Mouse (Mus musculus) limb, embryonic 14.5 days (tissue): ENCODE measurements around the gene Nap1l4. TPM values are rescaled to one million over a fixed set of nuclear protein-coding genes. Genes with fewer than 3 reads are reported as not detected.

Experiments
- ATAC-seq: fragments of 200-750 bp; cut with Nextera tagmentation; 2 replicates; pipeline ENCODE4 v1.8.0; 2017; ENCODE audit warnings: low read depth, moderate number of reproducible peaks, moderate TSS enrichment; ENCODE audit not compliant: low FRiP score
- DNase-seq: peaks from one replicate; pipeline ENCODE4 v3.0.0-alpha.2; 2015; ENCODE audit warnings: low spot score
- H3K27ac ChIP-seq: fragments of 300-500 bp; sonication (generic); replicated peaks from 2 replicates; pipeline ENCODE4 v1.5.1; 2014; ENCODE audit warnings: low read depth, mild to moderate bottlenecking, low read length, moderate library complexity, mixed read lengths
- H3K27me3 ChIP-seq: fragments of 300-500 bp; sonication (generic); 2 replicates; pipeline ENCODE4 v1.6.1; 2014; ENCODE audit warnings: low read length, mixed read lengths; ENCODE audit not compliant: control insufficient read depth, insufficient read depth
- H3K36me3 ChIP-seq: fragments of 300-500 bp; sonication (generic); 2 replicates; pipeline ENCODE4 v1.6.1; 2014; ENCODE audit warnings: mild to moderate bottlenecking, low read length, moderate library complexity, mixed read lengths; ENCODE audit not compliant: control insufficient read depth, insufficient read depth
- H3K4me1 ChIP-seq: fragments of 300-500 bp; sonication (generic); 2 replicates; pipeline ENCODE4 v1.6.1; 2014; ENCODE audit warnings: antibody characterized with exemption, low read length, mixed read lengths; ENCODE audit not compliant: control insufficient read depth, insufficient read depth
- H3K4me2 ChIP-seq: fragments of 300-500 bp; sonication (generic); replicated peaks from 2 replicates; pipeline ENCODE4 v1.6.1; 2014; ENCODE audit warnings: low read depth, mild to moderate bottlenecking, low read length, moderate library complexity; ENCODE audit not compliant: severe bottlenecking
- H3K4me3 ChIP-seq: fragments of 300-500 bp; sonication (generic); replicated peaks from 2 replicates; pipeline ENCODE4 v1.5.1; 2014; ENCODE audit warnings: low read length
- H3K9ac ChIP-seq: fragments of 300-500 bp; sonication (generic); 2 replicates; pipeline ENCODE4 v1.6.1; 2014; ENCODE audit warnings: mild to moderate bottlenecking, low read depth, low read length, moderate library complexity; ENCODE audit not compliant: severe bottlenecking
- H3K9me3 ChIP-seq: fragments of 300-500 bp; sonication (generic); 2 replicates; pipeline ENCODE4 v1.6.1; 2016; ENCODE audit warnings: low read length; ENCODE audit not compliant: control insufficient read depth
- POLR2A ChIP-seq: fragments of 200-500 bp; IDR thresholded peaks from 2 replicates; pipeline ENCODE4 v1.8.0; 2012; ENCODE audit warnings: inconsistent platforms, mild to moderate bottlenecking, moderate library complexity, borderline replicate concordance; ENCODE audit not compliant: insufficient read depth, insufficient read length; ENCODE audit errors: extremely low read depth
- WGBS: fragments of 180-500 bp; shearing (Covaris S2); extraction: QIAGEN DNeasy Blood & Tissue Kit; methylation state at CpG from one replicate; pipeline ENCODE4 v1.1.7; 2014; 5-methylcytosine and 5-hydroxymethylcytosine counted together
- polyA plus RNA-seq, 2 experiments: library from polyadenylated mRNA; depleted of rRNA in 1 of 2; stranded (reverse) in 1 of 2; unstranded in 1 of 2; fragments of >200 nt; fragmentation: Nextera tagmentation in 1 of 2; extraction: Ambion mirVana in 1 of 2; gene quantifications; 2 replicates each; pipeline versions ENCODE4 v1.2.1 to v1.2.3; 2012 to 2014

The Nap1l4 gene
- polyA plus RNA-seq, 2 experiments = 116 to 192 TPM

- Histone ChIP-seq H3K27ac (no peak overlapping the region), H3K4me2 (no peak overlapping the region), H3K4me1 (no peaks in the 10 kb centered on the region), H3K9ac (no peak overlapping the region), H3K36me3 (no peaks in the 10 kb centered on the region), H3K9me3 (no peaks in the 10 kb centered on the region), H3K4me3 (no peak overlapping the region), H3K27me3 (no peaks in the 10 kb centered on the region)
- WGBS = 28% methylated on average over 13 of the region's 13 CpGs
- ATAC-seq (no peak), DNase-seq (peak; percentile 50)
- TF ChIP-seq POLR2A = no peak
Observed at GRCm38 (mm10) chr7:143480498-143480897, 68.4 kb downstream of the Nap1l4 start.

DNA sequence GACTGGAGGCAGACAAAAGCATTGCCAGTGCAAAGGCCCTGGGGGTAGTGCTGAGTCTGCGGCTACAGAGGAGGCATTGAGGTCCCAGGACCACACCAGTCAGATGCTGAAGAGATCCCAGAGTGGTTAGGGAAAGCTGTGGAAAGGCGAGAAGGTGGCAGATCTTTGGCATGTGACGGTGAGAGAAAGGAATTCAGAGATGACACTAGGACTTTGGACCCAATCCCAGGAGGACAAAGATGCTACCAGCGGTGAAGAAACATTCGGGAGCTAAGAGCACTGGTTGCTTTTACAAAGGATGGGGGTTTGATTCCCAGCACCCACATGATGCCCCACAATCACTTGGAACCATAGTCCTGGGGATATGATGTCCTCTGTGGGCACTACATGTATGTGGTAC is 71.1 kb downstream of the Nap1l4 start:
- no peak overlapping the region for H3K4me3 ChIP-seq
- H3K4me2 ChIP-seq = no peak overlapping the region
- no peak overlapping the region for H3K9ac ChIP-seq
- H3K36me3 ChIP-seq = no peaks in the 10 kb centered on the region
- H3K4me1 ChIP-seq = no peaks in the 10 kb centered on the region
- no peak for TF ChIP-seq POLR2A
- ATAC-seq = no peak
- 85% methylated on average over 5 of the region's 5 CpGs for WGBS
- DNase-seq = no peak
- no peak overlapping the region for H3K27ac ChIP-seq
- H3K27me3 ChIP-seq = no peaks in the 10 kb centered on the region
- no peaks in the 10 kb centered on the region for H3K9me3 ChIP-seq

DNA sequence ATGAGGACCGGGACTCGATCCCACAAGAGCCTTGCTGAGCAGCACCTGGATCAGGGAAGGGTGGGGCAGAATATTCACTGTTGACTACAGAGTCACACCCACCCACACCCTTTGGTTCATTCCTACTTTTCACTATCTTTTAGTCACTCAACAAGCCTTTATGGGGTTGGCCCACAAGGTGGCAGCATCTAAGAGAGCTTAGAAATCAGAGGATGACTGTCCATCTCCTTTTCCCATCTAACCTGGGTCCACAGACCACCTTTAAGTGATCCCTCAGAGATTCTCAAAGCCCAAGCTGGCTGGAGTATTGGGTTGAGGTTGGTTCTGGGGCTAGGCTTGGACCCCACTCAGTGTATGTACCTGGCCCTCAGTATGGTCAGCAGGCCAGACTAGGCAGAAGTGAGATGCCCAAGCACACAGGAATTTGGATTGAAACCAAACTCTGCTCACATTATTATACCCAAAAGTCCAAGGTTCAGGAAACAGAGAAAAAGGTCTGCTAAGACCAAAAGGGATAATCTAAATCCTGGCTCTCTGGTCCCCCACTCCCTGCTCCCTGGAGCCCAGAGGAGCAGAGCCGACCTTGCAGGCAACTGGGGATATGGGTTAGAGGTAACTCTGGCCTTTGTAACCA is 72.1 kb downstream of the Nap1l4 start:
- no peak for TF ChIP-seq POLR2A
- no peaks in the 10 kb centered on the region for H3K4me1 ChIP-seq
- no peak overlapping the region for H3K27ac ChIP-seq
- WGBS = 81% methylated on average over 3 of the region's 3 CpGs
- ATAC-seq = no peak
- H3K4me2 ChIP-seq = no peak overlapping the region
- H3K36me3 ChIP-seq = no peaks in the 10 kb centered on the region
- H3K9me3 ChIP-seq = no peaks in the 10 kb centered on the region
- no peak overlapping the region for H3K4me3 ChIP-seq
- no peak for DNase-seq
- no peak overlapping the region for H3K9ac ChIP-seq
- H3K27me3 ChIP-seq = no peaks in the 10 kb centered on the region

GRCm38 (mm10) chr7:143475876-143476275 is 73.0 kb downstream of the Nap1l4 start:
- ATAC-seq (no peak), DNase-seq (no peak)
- H3K4me2 ChIP-seq = no peak overlapping the region
- H3K27ac ChIP-seq = no peak overlapping the region
- H3K36me3 ChIP-seq = no peaks in the 10 kb centered on the region
- no peaks in the 10 kb centered on the region for H3K9me3 ChIP-seq
- no peaks in the 10 kb centered on the region for H3K27me3 ChIP-seq
- no peaks in the 10 kb centered on the region for H3K4me1 ChIP-seq
- H3K4me3 ChIP-seq = no peak overlapping the region
- no peak for TF ChIP-seq POLR2A
- WGBS = 73% methylated on average over 10 of the region's 11 CpGs
- H3K9ac ChIP-seq = no peak overlapping the region

DNA sequence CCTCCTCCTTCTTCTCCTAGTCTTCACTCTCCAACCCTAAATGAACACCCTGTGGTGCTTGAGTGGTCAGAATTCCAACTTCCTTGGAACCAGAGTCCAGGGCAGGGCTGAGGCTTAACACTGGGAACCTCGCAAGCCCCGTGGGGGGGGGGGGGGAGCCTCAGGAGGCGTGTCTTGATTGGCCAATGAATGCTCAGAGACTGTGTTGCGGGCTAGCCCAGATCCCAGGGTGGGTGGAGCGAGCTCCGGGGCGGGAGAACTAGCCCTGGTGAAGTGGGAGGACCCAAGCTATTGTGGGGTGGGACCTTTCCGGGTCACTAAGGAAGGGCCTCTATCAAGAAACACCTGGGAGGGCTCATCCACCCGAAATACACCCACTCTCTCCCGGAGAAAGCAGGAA is 74.1 kb downstream of the Nap1l4 start:
- H3K4me1 ChIP-seq = no peaks in the 10 kb centered on the region
- H3K36me3 ChIP-seq = no peaks in the 10 kb centered on the region
- H3K27me3 ChIP-seq = no peaks in the 10 kb centered on the region
- no peak overlapping the region for H3K4me3 ChIP-seq
- no peaks in the 10 kb centered on the region for H3K9me3 ChIP-seq
- no peak overlapping the region for H3K27ac ChIP-seq
- DNase-seq (no peak), ATAC-seq (no peak)
- TF ChIP-seq POLR2A = no peak
- 23% methylated on average over 10 of the region's 10 CpGs for WGBS
- no peak overlapping the region for H3K4me2 ChIP-seq
- no peak overlapping the region for H3K9ac ChIP-seq

- WGBS = 20% methylated on average over 4 of the region's 4 CpGs
- Histone ChIP-seq H3K9me3 (no peaks in the 10 kb centered on the region), H3K4me3 (no peak within 1 kb of the TSS; the same call in 1 of the 2 replicates), H3K9ac (no peak within 1 kb of the TSS), H3K27me3 (no peaks in the 10 kb centered on the region), H3K27ac (no peak within 1 kb of the TSS), H3K4me2 (peak within 1 kb of the TSS; percentile 17), H3K4me1 (no peaks in the 10 kb centered on the region), H3K36me3 (no peaks in the 10 kb centered on the region)
- ATAC-seq = no peak
- DNase-seq = peak; percentile 30
- no peak for TF ChIP-seq POLR2A
Observed at GRCm38 (mm10) chr7:143473347-143474101, 75.4 kb downstream of the Nap1l4 start, which contains the start of gene Slc22a18. Gene Slc22a18, plus strand, starts transcription at chr7:143473736.
